Mouse (Mus musculus) retina, postnatal 1 day (tissue): ENCODE data around the gene Snrnp25.
A peak's percentile ranks its signal among the peaks of the same experiment; 100 is the strongest.

Experiments used
- DNase-seq: peaks from one replicate; pipeline ENCODE4 v3.0.0-alpha.2; 2012

Gene Snrnp25

DNA sequence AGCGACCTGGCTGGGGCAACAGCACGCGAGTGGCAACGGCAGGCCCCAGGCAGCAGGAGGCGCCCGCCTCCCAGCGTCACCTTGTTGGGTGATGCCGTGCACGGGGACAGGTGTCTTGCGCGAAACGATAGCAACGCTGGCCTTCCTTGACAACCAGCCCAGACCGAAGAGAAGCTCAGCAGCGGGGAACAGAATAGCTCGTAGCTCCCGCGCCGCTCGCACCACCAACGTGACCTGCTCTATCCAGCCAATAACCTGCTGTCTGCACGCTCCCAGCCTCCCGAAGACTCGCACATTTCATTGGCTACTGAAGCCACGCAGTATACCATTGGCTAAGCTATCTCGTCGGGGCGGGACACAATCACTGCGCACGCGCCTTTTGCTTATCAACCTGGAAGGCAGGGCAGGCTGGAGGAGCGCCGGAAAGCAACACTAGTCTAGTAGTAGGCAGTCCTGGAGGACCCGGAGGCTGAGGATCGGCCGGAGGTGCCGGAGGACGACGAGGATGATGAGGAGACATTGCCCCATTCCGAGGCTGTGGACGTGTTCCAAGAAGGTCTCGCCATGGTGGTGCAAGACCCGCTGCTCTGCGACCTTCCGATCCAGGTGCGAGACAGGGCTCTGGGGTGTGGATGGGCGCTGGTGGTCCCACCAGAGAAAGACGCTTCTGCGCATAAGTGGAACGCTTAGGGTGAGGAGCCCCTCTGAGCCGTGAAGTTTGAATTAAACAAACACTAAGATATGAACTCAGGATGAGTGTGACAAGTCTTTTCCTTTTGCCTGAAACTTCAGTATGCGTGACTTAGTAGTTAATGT is at the start of gene Snrnp25:
Gene Snrnp25 (plus strand): TSS at position 358 of the 816 bp plus-strand sequence.
- DNase-seq: peak; percentile 99

GRCm38 (mm10) chr11:32156854-32157630 is 48.2 kb upstream of the Snrnp25 start:
- no peak for DNase-seq

DNA sequence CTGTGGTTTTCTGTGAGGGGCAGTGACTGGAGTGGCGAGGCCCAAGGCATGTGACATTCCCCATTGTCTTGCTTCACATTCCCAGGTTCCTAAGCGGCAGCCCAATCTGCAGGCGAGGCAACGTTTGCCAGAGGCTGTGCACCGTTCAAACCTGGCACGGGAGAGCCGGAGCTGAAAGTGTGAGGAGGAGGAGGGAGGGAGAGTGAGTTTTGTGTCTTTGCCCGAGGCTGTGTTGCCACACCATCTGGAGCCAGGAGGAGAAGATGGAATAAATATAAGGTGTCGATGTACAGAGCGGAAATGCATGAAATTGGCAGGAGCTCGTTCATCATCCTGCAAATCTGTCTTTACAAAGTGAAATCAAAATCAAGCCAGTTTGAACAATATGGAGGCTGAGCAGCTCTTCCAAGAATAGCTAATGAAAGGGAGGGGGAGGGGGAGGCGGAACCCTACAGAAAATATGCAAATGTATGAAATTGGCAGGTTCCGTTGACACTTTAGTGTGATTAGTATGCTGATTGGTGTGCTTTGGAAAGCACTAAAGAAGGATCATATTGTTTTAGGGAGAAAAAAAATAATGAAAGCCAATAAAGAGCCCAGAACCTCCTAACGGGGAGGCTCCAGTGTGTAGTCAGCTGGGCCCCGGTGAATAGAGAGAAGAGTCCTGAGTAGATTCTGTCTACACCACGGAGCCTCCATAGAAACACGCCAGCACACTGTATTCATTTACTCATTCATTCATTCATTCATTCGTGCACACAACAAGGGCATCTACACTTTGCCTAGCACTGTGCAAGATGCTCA is 47.2 kb upstream of the Snrnp25 start:
- peak; percentile 62 for DNase-seq

DNA sequence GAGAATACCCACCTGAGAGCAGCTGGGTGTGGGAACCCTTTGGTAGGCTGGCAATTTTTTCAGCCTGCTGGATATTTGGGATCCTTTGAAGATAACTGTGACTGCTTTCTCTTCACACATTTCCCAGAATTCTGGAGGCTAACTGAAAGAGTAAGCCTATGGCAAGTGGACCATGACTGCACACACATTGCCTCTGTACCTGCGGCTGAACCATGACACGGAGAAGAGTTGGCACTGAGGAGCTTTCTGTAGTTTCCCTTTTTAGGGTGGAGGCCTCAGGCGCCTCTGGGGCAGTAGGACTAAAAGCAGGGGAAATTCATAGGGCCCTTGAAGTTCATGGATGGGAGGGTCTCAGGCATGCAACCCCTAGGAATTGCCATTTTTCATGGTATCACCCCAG is 46.0 kb upstream of the Snrnp25 start:
- DNase-seq: no peak

DNA sequence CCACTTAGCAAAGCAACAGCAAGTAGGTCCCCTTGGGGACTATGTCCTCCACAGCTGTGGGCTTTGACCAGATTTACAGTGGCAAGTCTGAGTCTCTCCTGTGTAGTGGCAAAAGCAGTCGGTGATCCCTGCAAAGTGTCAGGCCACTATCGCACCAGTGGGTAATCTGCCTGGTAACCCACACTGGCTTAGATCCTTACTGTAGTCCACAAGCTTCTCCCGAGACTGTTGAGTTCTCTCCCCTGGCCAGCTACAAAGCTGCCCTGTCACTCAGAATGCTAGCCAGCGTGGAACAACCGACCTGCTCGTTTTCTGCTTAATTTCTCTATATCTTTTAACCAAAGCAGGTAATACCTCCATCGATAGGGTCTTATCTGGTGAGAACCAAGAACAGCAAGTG is 44.9 kb upstream of the Snrnp25 start:
- DNase-seq: no peak

GRCm38 (mm10) chr11:32161500-32161899 is 43.7 kb upstream of the Snrnp25 start:
- DNase-seq: peak; percentile 57

DNA sequence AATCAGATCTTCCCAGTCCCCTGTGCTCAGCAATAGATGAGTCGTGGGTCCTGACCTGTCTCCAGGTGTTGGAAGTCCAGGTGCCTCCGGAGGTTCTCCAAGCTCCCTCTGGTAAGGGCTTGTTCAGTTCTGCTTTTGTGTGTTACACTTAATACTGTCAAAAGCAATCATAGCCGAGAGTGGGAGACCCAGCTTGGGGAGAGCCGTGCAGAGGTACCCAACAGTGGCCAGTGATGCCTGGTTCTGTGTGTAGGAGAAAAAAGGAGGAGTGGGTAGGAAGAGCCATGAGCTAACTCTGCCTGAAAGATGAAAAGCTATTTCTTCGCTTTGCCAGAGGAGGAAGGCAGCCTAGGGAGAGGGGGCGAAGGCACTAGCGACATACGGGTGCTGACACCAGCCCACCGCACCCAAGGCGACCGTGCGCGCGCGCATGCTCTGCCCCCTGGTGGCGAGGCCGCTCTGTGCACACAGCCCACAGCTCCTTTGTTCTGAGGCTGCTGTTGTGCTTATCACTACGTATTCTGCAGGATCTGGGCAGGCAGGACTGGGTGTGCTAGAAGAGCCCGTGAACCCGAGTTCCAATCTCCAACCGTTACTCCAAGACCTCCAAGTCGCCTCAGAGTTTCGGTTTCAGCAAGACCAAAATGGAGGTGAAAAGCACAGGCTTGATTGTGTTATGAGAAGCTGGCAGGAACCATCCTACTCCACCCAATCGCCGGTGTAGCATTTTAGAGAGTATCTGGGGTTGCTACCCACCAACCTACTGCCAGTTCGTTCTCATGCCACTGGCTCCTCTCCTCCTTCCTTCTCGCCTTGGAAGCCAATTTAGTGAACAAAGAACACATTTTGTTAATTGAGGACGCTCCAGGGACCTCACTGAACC is 43.1 kb upstream of the Snrnp25 start:
- peak; percentile 89 for DNase-seq

DNA sequence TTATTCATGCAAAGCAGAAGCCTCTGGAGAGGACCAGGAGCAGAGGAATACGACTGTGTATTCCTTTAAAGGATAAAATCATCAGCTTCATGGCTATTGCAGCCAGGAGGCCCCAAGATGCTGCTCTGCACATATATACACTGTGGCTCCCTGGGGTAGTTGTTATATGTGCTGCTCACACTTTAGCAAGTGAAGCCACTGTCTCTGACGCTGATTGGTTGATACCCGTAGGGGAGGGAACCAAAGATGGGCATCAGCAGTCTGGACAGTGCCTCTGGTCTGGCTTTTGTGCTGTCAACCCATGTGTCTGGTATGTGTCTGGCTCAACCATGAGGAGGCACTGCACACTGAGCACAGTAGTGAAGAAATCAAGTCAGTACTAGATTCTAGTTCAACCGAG is 38.5 kb upstream of the Snrnp25 start:
- DNase-seq: no peak

DNA sequence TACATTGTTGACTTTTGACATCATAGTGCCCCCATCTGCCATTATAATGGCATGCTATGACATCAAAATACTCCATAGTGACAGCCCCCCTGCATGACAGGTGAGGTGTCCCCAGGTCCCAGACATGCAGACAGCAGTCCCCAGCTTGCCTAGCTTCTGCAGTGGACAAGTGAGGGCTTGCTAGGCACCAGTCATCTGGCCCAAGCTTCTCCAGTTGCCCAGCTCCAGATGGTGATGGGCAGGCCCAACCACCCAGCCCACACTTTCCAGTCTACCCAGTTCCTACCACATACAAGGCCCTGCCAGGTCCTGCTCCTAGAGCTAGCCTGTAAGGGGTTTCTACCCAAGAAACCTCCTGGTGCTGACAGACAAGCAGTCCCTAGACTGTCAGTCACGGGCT is 26.7 kb upstream of the Snrnp25 start:
- no peak for DNase-seq

DNA sequence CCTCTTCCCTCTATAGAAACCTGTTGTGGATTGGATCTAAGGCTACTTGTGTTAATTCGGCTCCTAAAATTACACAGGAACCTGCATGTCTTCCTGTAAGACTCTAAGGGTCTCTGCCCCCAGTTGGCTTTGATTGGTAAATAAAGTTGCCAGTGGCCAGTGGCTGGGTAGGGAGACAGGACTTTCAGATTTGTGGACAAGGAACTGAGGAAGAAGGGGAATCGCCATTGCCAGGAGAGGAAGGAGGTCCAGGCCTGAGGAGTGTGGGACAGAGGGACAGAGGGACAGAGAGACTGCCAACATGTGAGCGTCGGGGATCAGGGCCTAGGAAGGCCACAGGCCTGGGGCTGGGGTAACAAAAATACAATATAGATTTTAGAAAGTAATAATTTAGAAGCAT is 24.0 kb upstream of the Snrnp25 start:
- no peak for DNase-seq

DNA sequence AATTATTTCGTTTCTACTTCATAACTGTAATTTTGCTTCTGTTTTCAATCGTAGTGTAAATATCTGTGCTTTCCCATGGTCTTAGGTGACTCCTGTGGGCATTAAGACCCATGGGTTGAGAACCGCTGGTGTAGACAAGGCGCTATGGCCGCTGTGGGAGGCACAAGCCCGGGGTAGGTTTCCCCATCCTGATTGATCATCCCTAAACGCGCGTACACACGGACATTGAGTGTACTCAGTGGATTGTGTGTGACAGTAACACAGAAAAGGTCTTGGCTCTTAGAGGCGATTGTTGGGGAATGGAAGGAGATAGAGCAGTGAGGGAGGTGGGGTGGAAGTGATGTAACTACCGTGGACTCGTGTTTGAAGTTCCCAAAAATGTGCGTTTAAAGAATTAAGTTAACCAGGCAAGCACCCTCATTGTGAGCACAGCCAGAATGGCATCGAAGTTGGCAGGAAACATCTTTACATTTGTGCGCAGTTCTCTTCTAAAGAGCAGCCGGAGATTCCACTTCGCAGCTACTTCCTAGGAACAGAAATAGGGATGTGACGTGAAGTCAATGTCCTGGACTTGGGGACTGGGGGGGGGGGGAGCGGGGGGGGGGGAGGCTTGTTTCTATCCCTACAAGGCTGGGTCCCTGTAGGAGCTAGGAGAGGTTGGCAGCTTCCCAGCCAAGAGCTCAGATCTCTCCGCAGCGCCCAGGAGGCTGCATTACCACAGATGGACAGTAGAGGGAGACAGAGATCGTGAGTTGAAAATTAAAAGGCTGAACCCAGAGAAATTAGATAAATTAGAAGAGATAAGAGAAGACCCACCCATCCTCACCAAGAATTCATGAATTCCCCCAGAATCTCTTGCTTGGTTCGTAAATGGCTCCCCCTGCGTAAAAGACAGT is 23.0 kb upstream of the Snrnp25 start:
- DNase-seq: peak; percentile 85

DNA sequence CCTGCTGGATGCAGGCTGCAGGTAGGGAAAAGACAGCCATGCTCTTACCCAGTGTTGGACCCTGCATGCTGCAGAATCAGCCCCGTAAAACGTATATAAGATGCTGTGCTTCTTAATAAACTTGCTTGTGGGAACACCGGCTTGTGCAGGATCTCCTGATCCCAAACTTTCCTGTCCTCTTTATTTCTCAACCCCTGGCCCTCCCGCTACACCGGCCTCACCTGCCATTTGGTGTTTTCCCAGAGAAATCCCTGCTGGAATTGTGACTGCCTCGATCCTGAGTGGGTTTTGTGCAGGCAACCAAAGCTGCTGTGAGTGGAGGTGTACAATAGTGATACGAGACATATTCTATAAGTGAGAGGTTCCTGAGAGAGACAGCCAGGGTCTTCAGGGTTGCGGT is 20.7 kb upstream of the Snrnp25 start:
- DNase-seq: no peak

GRCm38 (mm10) chr11:32186031-32186430 is 19.2 kb upstream of the Snrnp25 start:
- no peak for DNase-seq

- no peak for DNase-seq
These were observed 18.0 kb upstream of the Snrnp25 start for GRCm38 (mm10) chr11:32187256-32187655.

GRCm38 (mm10) chr11:32188881-32189280 is 16.3 kb upstream of the Snrnp25 start:
- no peak for DNase-seq

GRCm38 (mm10) chr11:32189434-32189833 is 15.8 kb upstream of the Snrnp25 start:
- DNase-seq: no peak

DNA sequence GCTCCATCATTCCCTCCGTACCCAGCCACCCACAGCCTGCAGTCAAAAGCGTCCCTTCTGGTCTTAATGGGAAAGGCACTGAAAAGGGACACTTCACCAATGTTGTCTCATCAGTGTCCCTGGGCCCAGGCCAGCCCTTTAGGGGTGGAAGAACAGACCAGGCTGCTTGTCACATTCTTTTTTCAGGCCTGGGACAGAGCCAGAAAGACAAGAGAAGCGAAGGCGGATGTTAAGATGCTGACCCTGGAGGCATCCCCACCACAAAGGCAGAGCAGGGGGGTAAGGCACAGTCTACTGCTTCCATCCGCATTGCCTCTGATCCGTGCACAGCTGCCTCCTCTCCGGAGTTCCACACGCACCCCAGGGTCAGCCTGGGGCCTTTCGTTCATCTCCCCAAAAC is 15.1 kb upstream of the Snrnp25 start:
- DNase-seq: peak; percentile 13

GRCm38 (mm10) chr11:32190603-32191110 is 14.6 kb upstream of the Snrnp25 start:
- no peak for DNase-seq

DNA sequence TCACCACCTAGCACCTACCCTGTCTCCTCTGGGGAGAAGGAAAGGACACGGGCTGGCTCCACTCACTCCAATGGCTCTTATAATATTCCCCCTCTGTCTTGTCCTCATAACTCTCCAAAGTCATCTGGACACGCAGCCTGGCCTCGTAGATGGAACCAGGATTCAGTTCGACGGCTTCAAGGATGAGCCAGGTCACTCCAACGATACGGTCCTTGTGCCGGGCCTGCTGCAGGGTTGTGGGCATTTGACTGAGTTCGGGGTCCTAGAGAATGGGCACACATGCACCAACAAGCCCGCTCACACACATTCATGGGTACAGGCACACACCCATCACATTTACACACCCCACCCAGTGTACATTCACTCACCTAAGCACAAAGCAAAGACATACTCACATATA is 12.1 kb upstream of the Snrnp25 start:
- DNase-seq: no peak

GRCm38 (mm10) chr11:32194086-32194485 is 11.1 kb upstream of the Snrnp25 start:
- DNase-seq: no peak

DNA sequence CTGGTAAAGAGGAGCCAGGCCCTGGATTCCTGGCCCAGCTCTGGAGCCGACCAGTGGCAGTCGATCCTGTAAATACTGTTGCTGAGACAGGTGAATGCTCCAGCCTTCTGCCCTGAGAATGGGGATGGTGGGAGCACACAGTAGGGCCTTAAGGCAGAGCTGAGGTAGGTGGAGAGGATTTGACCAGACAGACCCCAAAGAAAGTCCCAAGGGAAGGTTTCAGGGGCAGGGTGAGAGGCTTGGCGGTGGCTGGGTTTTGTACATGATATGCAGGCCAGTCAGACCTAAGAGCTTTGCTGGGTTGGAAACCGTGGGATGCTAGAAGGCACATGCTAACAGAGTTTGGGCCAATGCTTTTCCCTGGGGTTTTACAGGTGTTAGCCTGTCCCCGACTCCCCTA is 10.6 kb upstream of the Snrnp25 start:
- DNase-seq: no peak
